Mouse (Mus musculus) erythroblast, embryonic 14.5 days (primary cell): Measurements from ENCODE around the gene Invs.

Source experiments
- GATA1 ChIP-seq: IDR thresholded peaks from 2 replicates; pipeline ENCODE4 v1.6.1; 2012; ENCODE audit warnings: low read length, inconsistent platforms, mixed read lengths
- TAL1 ChIP-seq: IDR thresholded peaks from 3 replicates; pipeline ENCODE4 v1.6.1; 2012; ENCODE audit warnings: low read length, inconsistent platforms, mixed read lengths

- no peak for TF ChIP-seq GATA1
- no peak for TF ChIP-seq TAL1
These were observed 144.2 kb downstream of the Invs start for GRCm38 (mm10) chr4:48423738-48424137.
